Mouse (Mus musculus) CD8-positive naive resting alpha-beta T cell, adult 57 days (primary cell): ENCODE measurements around the gene Drd3. TPM values are rescaled to one million over a fixed set of nuclear protein-coding genes. Genes with fewer than 3 reads are reported as not detected.

ENCODE experiments used
- total RNA-seq: library from RNA; stranded (reverse); gene quantifications from one replicate; pipeline ENCODE4 v1.2.4, GENCODE M21; 2023

Gene Drd3
- not detected for total RNA-seq

DNA sequence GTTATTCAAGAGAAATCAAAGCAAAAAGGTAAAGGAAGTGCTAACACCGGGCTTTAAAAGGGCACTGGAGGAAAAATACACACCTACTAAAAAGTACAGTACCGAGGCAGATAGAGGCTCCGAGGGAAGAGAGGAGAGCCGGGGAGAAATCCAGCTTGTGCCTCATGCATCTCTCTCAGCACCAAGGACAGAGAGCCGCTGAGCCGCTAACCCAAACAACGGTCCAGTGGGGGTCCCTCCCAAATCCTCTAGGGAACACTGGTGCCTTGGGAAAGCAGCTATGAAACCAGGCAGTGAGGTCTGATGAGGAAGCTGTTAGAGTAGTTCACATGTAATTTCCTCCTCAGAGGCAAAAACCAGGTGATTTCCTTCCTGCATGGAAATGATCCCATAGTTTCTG, at the start of gene Drd3:
Drd3 (plus strand) TSS at position 276 of the 400 bp plus-strand sequence.

Other genes with a start within 250 kb of the Drd3 start
- 10.3 TPM for gene Tigit, start 89.9 kb upstream of the Drd3 start, total RNA-seq
- gene Ccdc191, start 135.8 kb downstream of the Drd3 start, total RNA-seq: 14.5 TPM
- 73.1 TPM for gene Qtrt2, start 172.8 kb downstream of the Drd3 start, total RNA-seq
- gene Zdhhc23, start 225.8 kb downstream of the Drd3 start, total RNA-seq: 3.6 TPM